Mouse (Mus musculus): ENCODE measurements around the gene Slc25a12. TPM values are rescaled to one million over a fixed set of nuclear protein-coding genes. Genes with fewer than 3 reads are reported as not detected.

The Slc25a12 gene
- polyA plus RNA-seq, 1 experiment from 2014 or later, result 73.8 TPM

GRCm38 (mm10) chr2:71323886-71324285, 43.7 kb downstream of the Slc25a12 start:
- Histone ChIP-seq H3K9ac (no peak overlapping the region), H3K27ac (replicated peaks) (no peak overlapping the region), H3K36me3 (peaks cover 32% of the 10 kb centered on the region), H3K4me1 (replicated peaks) (0 out of 2 replicates have a peak, but pooled peaks cover 7% of the 10 kb centered on the region), H3K9me3 (no peaks in the 10 kb centered on the region), H3K4me3 (no peak overlapping the region), H3K27me3 (no peaks in the 10 kb centered on the region), H3K4me2 (no peak overlapping the region)
- ATAC-seq (ENCODE audit: low read depth), result no peak
- WGBS, result 82% methylated on average over 7 of the region's 7 CpGs

DNA sequence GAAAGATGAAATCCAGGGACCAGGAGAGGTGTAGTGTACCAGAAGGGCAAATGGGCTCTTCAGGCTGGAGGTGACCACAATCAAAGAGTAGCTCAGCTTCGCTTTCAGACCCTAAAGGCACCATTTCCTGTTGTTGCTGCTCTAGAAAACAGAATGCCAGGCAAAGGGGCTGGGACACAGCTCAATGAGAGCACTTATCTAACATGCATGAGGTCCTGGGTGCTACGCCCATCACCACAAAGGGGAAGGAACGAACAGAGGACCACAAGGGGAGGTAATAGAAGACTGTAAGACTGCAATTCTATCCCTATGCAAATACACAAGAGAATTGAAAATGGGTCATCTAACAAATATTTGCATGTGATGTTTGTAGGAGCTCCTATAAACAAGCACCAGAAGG, 46.1 kb downstream of the Slc25a12 start:
- peaks cover 40% of the 10 kb centered on the region for H3K36me3 ChIP-seq
- no peak overlapping the region for H3K4me2 ChIP-seq
- no peak overlapping the region for H3K4me3 ChIP-seq
- 89% methylated on average over 3 of the region's 3 CpGs for WGBS
- H3K4me1 ChIP-seq (replicated peaks), result no peaks in the 10 kb centered on the region
- no peak for ATAC-seq (ENCODE audit: low read depth)
- H3K27me3 ChIP-seq, result no peaks in the 10 kb centered on the region
- 0 out of 2 replicates have a peak, but pooled peaks cover 4% of the 10 kb centered on the region for H3K9me3 ChIP-seq
- H3K27ac ChIP-seq (replicated peaks), result no peak overlapping the region
- H3K9ac ChIP-seq, result no peak overlapping the region

- Histone ChIP-seq H3K36me3 (peaks cover 46% of the 10 kb centered on the region), H3K4me1 (replicated peaks) (peaks cover 13% of the 10 kb centered on the region), H3K9me3 (0 out of 2 replicates have a peak, but pooled peaks cover 4% of the 10 kb centered on the region), H3K4me3 (no peak overlapping the region), H3K9ac (no peak overlapping the region), H3K27ac (replicated peaks) (no peak overlapping the region), H3K27me3 (no peaks in the 10 kb centered on the region), H3K4me2 (no peak overlapping the region)
- ATAC-seq (ENCODE audit: low read depth), result no peak
- 88% methylated on average over 3 of the region's 3 CpGs for WGBS
Measured at GRCm38 (mm10) chr2:71316116-71316789, 51.3 kb downstream of the Slc25a12 start.

GRCm38 (mm10) chr2:71315022-71315421, 52.5 kb downstream of the Slc25a12 start:
- peak overlapping the region; percentile 50 for H3K27ac ChIP-seq (replicated peaks)

DNA sequence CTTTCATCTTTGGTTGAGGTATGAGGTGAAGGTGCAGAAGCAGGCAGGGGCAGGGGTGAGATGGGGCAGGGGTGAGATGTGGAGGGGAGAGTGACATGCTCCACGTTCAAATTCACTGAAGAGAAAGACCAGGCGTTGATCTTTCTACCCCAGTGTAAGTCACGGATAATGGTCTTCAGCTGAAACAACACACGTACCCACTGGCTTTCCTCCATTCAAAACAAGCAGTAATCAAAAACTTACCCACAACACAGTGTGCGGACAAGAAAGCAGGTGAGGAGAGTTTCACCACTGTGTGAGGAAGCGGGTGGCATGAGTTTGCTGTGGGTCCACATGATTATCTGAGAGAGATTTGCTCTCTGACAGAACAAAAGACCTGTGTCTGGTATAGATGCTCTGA, 53.5 kb downstream of the Slc25a12 start:
- WGBS, result 81% methylated on average over 6 of the region's 6 CpGs
- Histone ChIP-seq H3K9ac (no peak overlapping the region), H3K4me1 (replicated peaks) (peaks cover 13% of the 10 kb centered on the region), H3K27ac (replicated peaks) (no peak overlapping the region), H3K36me3 (peaks cover 49% of the 10 kb centered on the region), H3K27me3 (no peaks in the 10 kb centered on the region), H3K9me3 (0 out of 2 replicates have a peak, but pooled peaks cover 4% of the 10 kb centered on the region), H3K4me2 (no peak overlapping the region), H3K4me3 (no peak overlapping the region)
- no peak for ATAC-seq (ENCODE audit: low read depth)

More at GRCm38 (mm10) chr2:71315022-71315421, 52.5 kb downstream of the Slc25a12 start:
- no peaks in the 10 kb centered on the region for H3K27me3 ChIP-seq
- peak overlapping the region; percentile 66 for H3K9ac ChIP-seq
- WGBS, result 16% methylated on average over 14 of the region's 14 CpGs
- ATAC-seq (ENCODE audit: low read depth), result no peak
- peak overlapping the region; percentile 45 for H3K4me2 ChIP-seq
- peaks cover 13% of the 10 kb centered on the region for H3K4me1 ChIP-seq (replicated peaks)
- 0 out of 2 replicates have a peak, but pooled peaks cover 4% of the 10 kb centered on the region for H3K9me3 ChIP-seq
- H3K36me3 ChIP-seq, result peaks cover 54% of the 10 kb centered on the region
- 0 out of 2 replicates have a peak overlapping the region, but pooled peaks have one; percentile 7 for H3K4me3 ChIP-seq

DNA sequence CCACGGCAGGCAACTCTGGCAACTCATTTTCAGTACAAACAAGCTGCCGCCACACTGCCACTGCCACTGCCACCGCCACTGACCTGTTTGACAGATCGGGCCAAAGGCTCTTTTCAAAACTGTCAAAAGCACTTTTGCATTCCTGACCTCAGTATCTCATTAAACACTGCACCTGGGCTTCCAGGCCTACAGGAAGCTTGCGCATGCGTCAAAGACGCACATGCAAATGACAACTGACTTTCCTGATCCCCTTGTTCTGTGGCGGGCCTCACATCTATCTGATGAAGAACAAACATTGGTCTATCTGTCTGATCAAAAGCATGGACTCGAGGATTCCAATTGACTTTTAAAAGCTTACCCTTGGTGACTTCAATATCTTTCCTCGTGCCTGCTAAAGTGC, 55.5 kb downstream of the Slc25a12 start:
- no peak overlapping the region for H3K4me3 ChIP-seq
- H3K4me1 ChIP-seq (replicated peaks), result peaks cover 13% of the 10 kb centered on the region
- no peak overlapping the region for H3K4me2 ChIP-seq
- no peaks in the 10 kb centered on the region for H3K27me3 ChIP-seq
- peaks cover 48% of the 10 kb centered on the region for H3K36me3 ChIP-seq
- no peak overlapping the region for H3K27ac ChIP-seq (replicated peaks)
- 86% methylated on average over 10 of the region's 10 CpGs for WGBS
- no peak for ATAC-seq (ENCODE audit: low read depth)
- H3K9me3 ChIP-seq, result no peaks in the 10 kb centered on the region
- no peak overlapping the region for H3K9ac ChIP-seq

DNA sequence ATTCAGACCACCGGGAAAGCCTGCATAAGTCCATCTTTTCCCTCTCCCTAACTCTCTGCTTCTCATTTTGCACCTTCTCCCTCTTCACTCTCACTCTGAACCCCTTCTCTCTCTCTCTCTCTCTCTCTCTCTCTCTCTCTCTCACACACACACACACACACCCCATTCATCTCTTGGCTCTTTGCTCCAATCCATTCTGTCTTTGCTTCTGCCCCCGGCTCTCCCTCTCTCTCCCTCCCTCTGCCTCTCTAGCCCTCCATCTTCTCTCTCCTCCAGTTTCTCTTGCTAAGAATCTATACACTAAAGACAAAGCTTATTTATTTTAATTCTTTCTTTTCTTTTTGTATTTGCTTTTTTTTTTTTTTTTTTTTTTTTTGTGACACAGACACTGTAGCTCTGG, 57.8 kb downstream of the Slc25a12 start:
- 40% methylated on average over 2 of the region's 2 CpGs for WGBS
- peaks cover 54% of the 10 kb centered on the region for H3K36me3 ChIP-seq
- H3K9me3 ChIP-seq, result no peaks in the 10 kb centered on the region
- no peak overlapping the region for H3K4me2 ChIP-seq
- no peak overlapping the region for H3K9ac ChIP-seq
- no peak overlapping the region for H3K4me3 ChIP-seq
- no peak overlapping the region for H3K27ac ChIP-seq (replicated peaks)
- no peaks in the 10 kb centered on the region for H3K27me3 ChIP-seq
- H3K4me1 ChIP-seq (replicated peaks), result peaks cover 4% of the 10 kb centered on the region
- no peak for ATAC-seq (ENCODE audit: low read depth)

GRCm38 (mm10) chr2:71306357-71306756, 61.2 kb downstream of the Slc25a12 start:
- H3K4me1 ChIP-seq (replicated peaks), result peaks cover 24% of the 10 kb centered on the region
- no peak overlapping the region for H3K4me3 ChIP-seq
- no peak overlapping the region for H3K9ac ChIP-seq
- peaks cover 36% of the 10 kb centered on the region for H3K36me3 ChIP-seq
- no peak for ATAC-seq (ENCODE audit: low read depth)
- H3K27ac ChIP-seq (replicated peaks), result no peak overlapping the region
- no peaks in the 10 kb centered on the region for H3K27me3 ChIP-seq
- no peak overlapping the region for H3K4me2 ChIP-seq
- H3K9me3 ChIP-seq, result no peaks in the 10 kb centered on the region

DNA sequence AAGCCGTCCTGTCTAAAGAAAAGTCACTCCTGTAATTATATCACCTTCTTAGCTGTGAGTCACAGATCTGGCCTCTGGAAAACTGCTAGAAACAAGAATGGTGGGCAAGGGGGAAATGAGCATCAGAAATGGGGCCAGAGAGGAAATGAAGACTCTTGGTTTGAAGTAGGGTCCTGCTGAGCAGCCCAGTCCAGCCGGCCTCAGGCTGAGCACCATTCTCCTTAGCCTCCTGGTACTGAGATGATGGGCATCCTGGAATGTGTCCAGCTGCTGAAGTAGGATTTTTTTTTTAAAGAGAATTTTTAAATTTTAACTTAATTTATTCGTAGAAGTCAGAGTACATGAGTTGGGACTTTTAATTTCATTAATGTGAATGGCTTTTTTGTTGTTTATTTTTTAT, 62.7 kb downstream of the Slc25a12 start:
- Histone ChIP-seq H3K4me1 (replicated peaks) (peaks cover 27% of the 10 kb centered on the region), H3K27me3 (no peaks in the 10 kb centered on the region), H3K27ac (replicated peaks) (0 out of 2 replicates have a peak overlapping the region, but pooled peaks have one; percentile 9), H3K4me2 (no peak overlapping the region), H3K36me3 (peaks cover 21% of the 10 kb centered on the region), H3K4me3 (no peak overlapping the region), H3K9ac (no peak overlapping the region), H3K9me3 (no peaks in the 10 kb centered on the region)
- no peak for ATAC-seq (ENCODE audit: low read depth)
- 47% methylated on average over 3 of the region's 3 CpGs for WGBS

DNA sequence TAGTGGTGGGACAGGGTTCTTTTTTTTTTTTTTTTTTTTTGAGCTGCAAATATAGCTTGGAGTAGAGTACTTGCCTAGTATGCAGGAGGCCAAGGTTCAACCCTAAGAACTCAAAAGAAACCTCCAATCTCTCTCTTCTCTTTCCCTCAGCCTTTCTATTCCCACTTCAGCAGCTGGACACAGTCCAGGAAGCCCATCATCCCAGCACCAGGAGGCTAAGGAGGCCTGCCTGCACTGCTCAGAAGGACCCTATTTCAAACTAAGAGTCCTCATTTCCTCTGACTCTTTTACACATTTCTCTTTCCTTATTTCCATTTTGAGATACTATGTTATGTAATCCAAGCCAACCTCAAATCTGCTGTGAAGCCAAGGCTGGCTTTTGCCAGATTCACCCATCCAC, 64.3 kb downstream of the Slc25a12 start:
- Histone ChIP-seq H3K9ac (no peak overlapping the region), H3K4me1 (replicated peaks) (peaks cover 27% of the 10 kb centered on the region), H3K4me2 (no peak overlapping the region), H3K9me3 (no peaks in the 10 kb centered on the region), H3K4me3 (no peak overlapping the region), H3K27ac (replicated peaks) (no peak overlapping the region), H3K36me3 (peaks cover 22% of the 10 kb centered on the region), H3K27me3 (no peaks in the 10 kb centered on the region)
- no peak for ATAC-seq (ENCODE audit: low read depth)

DNA sequence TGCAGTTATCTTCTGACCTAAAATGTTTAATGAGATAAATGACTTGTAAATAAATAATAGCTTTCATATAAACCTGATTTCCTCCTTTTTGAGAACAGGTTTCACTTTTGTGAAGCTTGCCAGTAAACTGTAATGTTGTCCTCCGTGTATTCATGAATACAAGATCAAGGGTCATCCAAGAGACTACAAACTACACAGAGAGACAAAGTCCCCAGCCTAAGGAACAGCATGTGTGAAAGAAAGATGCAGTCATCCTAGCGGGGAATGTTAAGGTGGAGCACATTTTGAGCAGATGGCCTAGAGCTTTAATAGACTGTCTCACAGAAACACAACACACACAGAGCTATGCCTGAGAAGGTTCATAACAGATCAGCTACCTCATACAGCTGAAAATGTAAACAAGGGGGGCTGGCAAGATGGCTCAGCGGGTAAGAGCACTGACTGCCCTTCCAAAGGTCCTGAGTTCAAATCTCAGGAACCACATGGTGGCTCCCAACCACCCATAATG, 65.3 kb downstream of the Slc25a12 start:
- Histone ChIP-seq H3K36me3 (peaks cover 21% of the 10 kb centered on the region; the same call in 1 of the 2 replicates), H3K27me3 (no peaks in the 10 kb centered on the region), H3K9ac (no peak overlapping the region), H3K27ac (replicated peaks) (no peak overlapping the region), H3K4me2 (no peak overlapping the region), H3K9me3 (no peaks in the 10 kb centered on the region), H3K4me1 (replicated peaks) (peaks cover 27% of the 10 kb centered on the region), H3K4me3 (no peak overlapping the region)
- no peak for ATAC-seq (ENCODE audit: low read depth)
- 59% methylated on average over 3 of the region's 3 CpGs for WGBS

- no peaks in the 10 kb centered on the region for H3K27me3 ChIP-seq
- no peak overlapping the region for H3K27ac ChIP-seq (replicated peaks)
- peaks cover 25% of the 10 kb centered on the region for H3K4me1 ChIP-seq (replicated peaks)
- H3K36me3 ChIP-seq, result peaks cover 19% of the 10 kb centered on the region; the same call in 1 of the 2 replicates
- H3K4me2 ChIP-seq, result no peak overlapping the region
- WGBS, result 100% methylated on average over 1 of the region's 1 CpGs
- H3K4me3 ChIP-seq, result no peak overlapping the region
- ATAC-seq (ENCODE audit: low read depth), result no peak
- no peaks in the 10 kb centered on the region for H3K9me3 ChIP-seq
- H3K9ac ChIP-seq, result no peak overlapping the region
Measured at GRCm38 (mm10) chr2:71298729-71299128, 68.8 kb downstream of the Slc25a12 start.

Measured in neural tube, embryonic 13.5 days (tissue).